ENCODE assay signal across 1 mouse cellular context in genomic region chr10:79958140-79958816, GRCm38 (mm10).
A peak's percentile ranks its signal among the peaks of the same experiment; 100 is the strongest.
TF ChIP-seq lines count a peak whose summit lies in the region.

No protein-coding gene starts in this region.

TF ChIP-seq in MEL, 35 proteins besides CTCF, POLR2A, EP300 and RAD21 (continued from another document):
- TF ChIP-seq MEF2A (IDR thresholded peaks at IDR 0.05; ENCODE audit: extremely low read depth, insufficient replicate concordance, low read depth, low read length, poor library complexity, severe bottlenecking) (no peak), MAX (IDR thresholded peaks at IDR 0.05; ENCODE audit: low read length) (no peak), ZC3H11A (IDR thresholded peaks at IDR 0.05; ENCODE audit: low read depth, low read length) (peak; percentile 81), SMC3 (IDR thresholded peaks at IDR 0.05; ENCODE audit: low read depth, low read length) (peak; percentile 87), GABPA (IDR thresholded peaks at IDR 0.05; ENCODE audit: low read depth, low read length) (no peak)
TF ChIP-seq in MEL: peak in this region for 3.
